Mouse (Mus musculus) embryo, embryonic 9.5 days (tissue): ENCODE results near the gene Tfap4.
A peak's percentile ranks its signal among the peaks of the same experiment; 100 is the strongest.
"Not testable (repeated sequence)": the region's sequence is repeated elsewhere in the genome, so short reads cannot be mapped to it uniquely, and the experiment has no call there.

Source experiments
- DNase-seq: peaks from one replicate; pipeline ENCODE4 v3.0.0-alpha.2; 2017; ENCODE audit errors: extremely low spot score

Gene Tfap4

DNA sequence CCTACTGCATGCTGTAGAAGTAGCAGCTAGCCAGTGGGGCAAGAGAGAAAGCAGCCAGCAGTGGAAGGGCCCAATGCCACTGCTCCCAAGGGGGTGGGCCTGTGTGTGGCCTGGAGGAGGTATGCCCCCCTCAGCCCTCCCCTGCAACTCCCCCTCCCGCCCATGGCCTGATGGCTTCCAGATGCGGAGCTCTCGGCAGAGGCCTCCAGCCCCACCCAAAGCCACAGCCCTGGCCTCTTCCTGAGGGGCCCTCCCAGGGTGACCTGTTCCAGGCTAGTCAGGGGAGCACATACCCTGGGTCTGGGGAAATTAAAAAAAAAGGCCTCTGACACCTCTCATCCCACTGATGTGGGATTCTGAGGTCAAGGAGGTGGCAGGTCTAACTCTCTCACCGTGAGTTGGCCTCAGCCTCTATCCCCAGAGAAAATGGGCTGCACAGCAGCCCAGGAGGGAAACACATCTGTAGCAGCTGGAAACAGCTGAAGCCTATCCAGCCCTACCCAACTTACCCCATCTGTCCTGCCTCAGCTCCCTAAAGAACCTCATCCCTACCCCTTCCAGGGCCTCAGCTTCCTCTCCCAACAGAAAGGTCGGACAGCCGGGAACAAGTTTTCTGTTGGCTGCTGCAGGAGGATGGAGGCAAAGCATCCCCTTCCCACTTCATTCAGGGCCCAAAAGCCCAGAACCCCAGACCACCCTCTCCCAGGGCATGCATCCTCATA, 6.7 kb downstream of the Tfap4 start:
- DNase-seq: peak; percentile 68

DNA sequence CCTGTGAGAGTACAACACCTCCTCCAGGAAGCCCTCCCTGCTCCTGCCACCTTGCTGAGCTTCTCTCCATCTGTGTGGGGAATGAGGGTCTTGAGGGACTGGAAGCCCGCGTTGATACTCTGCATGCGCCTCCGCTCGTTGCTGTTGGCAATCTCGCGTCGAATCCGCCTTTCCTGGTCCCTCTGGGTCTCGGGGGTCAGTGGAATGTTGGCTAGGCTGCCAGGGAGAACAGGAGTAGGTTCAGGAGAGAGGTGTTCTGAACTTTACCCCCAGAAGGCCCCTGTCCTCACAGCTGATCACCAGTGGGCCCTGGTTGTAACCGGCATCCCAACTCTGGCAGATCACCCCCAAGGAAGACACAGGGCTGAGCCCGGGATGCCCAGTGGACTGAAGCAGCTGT, 7.8 kb downstream of the Tfap4 start:
- DNase-seq: no peak

DNA sequence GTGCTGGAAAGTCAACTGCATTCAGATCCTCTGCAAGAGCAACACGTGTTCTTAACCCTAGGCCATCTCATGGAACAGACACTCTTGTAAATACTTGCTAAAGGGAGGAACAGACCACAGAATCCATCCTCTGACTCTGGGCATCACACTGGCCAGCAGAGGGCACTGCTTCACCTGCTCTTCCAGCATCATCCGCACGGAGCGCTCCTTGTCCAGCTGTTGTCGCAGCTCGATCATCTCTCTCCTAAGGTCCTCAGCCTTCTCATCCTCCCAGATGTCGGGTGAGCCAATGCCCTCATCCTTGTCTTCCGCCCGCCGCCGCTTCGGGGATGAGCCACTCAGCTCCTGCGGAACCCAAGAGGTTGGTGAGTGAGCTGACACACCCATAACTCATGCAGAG, 8.6 kb downstream of the Tfap4 start:
- DNase-seq: peak; percentile 48

DNA sequence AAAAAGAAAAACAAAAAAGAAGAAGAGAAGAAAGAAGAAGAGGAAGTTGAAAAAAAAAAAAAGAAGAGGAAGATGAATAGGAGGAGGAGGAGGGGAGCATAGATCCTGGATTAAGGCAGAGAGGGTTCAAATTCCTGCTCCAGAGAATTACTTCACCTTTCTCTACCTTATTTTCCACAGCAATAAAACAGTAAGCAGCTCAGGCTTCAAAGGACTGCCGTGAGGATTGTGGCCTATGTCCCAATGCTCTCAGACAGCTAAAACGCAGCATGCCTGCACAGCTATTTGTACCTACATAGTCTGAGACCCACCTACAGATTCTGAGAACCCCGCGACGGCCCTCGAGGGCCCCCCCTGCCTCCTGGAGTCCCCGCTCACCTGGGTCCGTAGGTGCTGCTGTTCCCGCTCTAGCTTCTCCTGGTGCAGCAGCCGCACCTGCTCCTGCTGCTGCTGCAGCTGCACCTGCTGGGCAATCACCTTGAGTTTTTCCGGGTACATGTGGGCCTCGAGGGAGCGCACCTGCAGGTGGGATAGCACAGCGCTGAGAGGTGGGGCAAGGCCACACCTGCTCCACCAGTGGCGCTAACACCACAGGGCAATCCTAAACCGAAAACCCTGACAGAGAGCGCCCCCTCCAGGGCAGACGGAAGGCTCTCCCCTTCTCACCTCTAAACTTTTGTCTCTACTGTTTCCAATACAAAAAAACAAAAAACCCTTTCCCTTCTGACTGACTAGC, 10.5 kb downstream of the Tfap4 start:
- no peak for DNase-seq

DNA sequence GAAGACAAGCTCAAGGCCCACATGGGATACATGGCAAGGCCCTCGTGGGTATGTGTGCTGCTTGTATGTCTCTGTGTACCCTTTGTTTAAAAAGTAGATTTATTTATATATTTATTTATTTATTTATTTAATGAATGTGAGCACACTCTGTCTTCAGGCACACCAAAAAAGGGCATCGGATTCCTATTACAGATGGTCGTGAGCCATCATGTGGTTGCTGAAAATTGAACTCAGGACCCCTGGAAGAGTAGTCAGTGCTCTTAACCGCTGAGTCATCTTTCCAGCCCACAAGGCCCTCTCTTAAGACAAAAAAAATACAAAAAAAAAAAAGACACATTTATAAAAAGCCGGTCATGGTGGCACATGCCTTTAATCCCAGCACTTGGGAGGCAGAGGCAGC, 12.0 kb downstream of the Tfap4 start:
- no peak for DNase-seq

DNA sequence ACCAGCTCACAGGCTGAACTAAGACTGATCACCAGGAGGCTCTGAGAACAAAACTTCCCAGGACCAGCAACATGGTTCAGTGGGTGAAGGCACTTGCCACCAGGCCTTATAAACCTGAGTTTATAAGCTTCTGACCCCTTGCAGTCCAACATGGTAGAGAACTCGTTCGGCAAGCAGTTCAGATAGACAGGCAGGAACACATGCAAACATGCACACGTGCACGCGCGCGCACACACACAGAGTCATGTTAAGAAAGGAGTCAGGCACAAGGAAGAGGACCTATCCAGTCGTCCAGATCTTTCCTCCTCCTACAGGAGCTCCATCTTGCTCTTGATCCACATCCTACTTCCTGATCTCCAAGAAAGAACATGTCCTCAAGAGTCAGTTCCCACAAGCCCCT, 12.8 kb downstream of the Tfap4 start:
- DNase-seq: no peak

DNA sequence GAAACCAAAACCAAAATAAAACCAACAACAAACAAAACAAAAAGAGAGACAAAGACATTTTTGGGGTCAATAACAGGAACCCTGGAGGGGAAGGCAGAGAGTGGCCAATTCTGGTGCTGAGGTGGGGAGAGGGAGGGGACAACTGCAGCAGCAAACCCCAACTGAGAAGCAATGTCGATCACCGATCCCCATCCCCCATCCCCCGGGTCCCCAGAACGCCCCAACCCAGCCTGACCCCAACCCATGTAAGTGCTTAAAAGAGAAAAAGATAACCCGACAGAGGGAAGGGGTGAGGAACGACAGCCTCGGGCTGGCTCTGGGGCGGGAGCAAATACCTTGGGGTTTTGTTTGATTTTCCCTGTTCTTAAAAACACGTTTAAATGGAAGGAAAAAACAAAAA, 14.8 kb downstream of the Tfap4 start:
- DNase-seq: no peak

DNA sequence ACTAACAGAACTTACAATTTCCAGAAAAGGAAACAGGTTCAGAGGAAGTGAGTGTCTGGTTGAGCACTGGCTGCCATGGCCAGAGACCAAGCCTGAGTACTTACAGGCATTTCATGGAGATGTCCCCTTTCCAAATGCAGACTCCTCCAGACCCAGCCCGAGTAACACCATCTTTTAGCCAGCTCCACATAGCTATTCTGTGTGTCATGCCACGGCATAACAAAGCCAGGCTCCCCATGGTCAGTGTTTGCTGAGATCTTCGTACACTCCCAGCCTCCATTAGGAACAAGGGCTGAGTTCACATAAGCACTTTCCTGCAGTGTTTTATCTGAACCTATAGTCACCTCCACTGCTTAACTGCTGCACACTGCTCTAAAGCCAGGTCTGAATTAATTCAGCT, 16.4 kb downstream of the Tfap4 start:
- no peak for DNase-seq

DNA sequence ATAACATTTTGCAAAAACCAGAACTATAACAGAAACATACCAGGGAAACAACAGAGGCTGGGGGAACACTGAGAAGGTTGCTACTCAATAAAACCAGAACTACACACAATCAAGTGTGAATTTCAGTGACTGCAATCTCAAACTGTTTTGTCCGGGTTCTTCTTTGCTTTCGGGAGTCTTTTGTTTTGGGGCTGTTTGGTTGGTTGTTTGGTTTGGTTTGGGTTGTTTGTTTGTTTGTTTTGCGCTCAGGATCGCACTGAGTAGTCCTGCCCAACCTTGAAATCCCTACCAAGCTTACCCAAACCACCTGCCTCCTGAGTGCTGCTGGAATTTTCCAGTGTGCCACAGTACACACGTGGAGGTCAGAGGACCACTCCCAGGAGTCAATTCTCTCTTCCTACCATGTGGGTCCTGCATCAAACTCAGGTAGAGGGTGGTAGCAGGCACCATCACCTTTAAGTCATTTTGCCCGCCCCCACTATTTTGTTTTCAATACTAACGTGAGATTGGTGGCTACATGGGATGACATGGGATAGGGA, 17.3 kb downstream of the Tfap4 start:
- DNase-seq: no peak

DNA sequence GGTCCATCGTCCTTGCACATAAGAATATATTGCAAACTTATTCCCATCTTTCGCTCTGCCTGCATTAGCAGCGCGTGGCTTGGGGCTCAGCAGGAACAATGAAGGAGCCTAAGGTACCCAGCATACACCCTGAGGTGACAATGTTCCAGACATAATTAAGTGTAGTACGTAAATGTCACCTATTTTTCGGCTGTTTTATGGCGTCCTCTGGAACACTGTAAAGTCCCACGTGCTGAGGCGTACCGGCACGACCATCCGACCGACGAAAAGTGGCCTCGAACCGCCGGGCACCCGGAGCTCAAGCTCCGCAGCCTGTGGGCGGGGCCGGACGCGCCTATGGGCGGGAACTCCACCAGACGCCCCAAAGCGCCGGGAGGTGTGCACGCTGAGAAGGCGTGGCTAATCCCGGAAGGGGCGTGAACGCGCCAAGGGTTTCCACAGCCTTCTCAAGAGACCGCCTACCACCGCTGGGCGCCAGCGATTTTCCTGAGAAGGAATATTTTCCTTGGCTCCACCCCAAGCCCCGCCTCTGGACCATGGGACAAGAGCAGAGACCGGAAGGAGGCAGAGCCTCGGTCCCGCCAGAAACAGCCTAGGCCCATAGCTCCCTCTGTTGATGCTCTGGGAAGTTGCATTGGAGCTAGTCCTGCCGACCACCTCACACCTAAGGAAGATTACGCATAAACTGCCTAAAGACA, 18.0 kb downstream of the Tfap4 start, which contains the start of gene Srl:
Gene Srl, minus strand, starts transcription at position 316 of the 698 bp plus-strand sequence.
- DNase-seq: peak; percentile 99

DNA sequence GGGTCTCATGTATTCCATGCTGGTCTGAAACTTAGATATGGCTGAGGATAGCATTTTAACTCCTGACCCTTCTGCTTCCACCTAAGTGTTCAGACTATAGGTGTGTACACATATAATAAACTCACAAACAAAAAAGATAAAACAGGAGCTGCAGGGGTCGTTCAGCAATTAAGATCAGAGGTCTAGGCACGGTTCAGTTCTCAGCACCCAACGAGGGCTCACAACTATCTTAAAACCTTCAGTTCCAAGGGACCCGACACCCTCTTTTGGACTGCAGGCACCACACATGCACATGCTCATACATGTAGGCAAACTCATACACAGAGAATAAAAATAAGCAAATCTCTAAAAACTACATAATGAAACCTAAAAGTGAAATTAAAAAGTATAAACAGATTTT, 18.6 kb downstream of the Tfap4 start:
- no peak for DNase-seq

DNA sequence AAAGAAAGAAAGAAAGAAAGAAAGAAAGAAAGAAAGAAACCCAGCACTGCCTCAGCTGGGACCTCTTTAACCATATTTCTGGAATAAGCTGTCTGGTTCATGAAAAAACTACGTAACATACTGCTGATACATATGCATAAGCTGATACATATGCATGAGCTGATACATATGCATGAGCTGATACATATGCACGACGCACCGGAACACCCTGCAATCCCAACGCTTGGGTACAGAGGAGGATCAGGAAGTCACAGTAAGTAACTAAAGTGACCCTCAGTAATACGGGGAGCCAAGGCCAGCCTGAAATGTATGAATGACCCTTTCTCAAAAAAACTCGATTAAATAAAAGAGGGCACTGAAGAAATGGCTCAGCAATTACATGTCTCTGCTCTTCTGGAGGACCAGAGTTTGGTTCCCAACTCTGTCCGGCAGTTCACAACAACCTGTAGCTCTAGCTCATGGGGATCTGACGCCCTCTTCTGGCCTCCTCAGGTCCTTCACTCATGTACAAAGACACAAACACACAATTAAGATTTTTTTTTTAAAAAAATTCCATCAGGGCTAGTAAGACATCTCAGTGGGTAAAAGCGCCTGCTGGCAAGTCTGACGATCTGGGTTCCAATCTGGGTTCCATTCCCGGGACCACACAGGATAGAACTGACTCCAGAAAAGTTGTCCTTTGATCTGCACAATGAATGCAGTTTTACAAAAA, 19.4 kb downstream of the Tfap4 start:
- DNase-seq: no peak

DNA sequence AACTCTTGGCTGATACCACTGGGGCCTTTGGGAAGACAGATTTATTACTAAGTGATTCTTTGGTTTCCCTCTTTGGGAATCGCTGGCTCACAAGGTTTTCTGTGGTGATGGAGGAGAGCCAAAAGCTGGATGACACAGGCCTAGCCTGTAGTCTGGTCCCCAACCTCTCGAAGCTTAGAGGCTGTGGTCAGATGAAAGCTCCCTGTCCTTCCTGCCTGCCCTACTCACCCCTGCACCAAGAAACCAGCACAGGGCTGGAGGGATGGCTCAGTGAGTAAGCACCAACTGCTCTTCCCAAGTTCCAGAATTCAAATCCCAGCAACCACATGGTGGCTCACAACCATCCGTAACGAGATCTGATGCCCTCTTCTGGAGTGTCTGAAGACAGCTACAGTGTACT, 20.1 kb downstream of the Tfap4 start:
- DNase-seq: no peak

DNA sequence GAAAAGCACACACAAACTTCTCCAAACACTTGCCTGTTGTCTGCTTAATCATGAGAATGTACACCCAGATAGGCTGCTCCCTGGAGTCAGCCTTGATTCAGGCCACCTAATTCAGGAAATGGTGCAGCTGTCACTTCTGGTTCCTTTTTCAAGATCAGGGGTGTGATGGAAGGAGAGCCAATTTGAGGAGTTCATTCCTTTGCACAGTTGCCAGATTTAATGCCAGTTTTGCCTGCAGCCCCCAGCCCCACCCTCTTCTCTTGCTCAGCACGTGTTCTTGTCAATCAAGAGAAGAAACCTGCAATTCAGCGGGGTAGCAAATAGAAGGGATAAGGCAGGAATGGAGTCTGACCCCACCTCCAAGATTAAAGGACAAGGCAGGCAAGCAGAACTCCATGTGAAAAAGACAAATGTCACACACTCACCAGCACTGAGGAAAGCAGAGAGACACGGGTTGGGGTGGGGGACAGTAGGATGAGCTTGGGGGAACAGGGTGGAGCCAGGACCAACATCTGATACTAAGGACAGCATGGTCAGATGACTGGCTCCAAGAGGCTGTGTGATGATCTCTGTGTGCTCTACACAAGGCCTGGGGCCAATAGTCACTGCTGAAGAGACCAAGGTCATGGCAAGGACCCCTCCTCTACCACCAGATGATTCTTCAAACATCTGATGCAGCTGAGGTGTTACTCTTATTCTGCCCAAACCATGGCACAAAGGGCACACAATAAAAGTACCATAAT, 21.9 kb downstream of the Tfap4 start:
- DNase-seq: no peak

DNA sequence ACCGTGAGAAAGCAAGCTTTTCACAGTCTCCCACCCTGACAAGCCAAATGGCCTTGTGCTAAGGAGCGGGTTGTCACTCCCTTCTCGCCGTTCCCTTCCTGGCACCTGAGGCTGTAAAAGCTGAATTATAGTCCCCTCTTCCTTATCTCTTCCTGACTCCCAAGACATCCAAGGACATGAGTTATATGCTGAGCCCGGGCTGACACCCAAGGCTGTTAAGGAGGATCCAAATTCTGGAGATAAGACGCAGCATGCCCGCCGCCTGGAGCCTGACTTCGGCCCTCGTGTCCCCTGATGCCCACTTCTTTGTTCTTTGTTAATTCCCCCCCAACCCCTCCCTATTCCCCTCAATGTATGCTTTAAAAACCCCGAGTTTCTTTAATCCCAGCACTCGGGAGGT, 32.3 kb downstream of the Tfap4 start:
- DNase-seq: not testable (repeated sequence)

DNA sequence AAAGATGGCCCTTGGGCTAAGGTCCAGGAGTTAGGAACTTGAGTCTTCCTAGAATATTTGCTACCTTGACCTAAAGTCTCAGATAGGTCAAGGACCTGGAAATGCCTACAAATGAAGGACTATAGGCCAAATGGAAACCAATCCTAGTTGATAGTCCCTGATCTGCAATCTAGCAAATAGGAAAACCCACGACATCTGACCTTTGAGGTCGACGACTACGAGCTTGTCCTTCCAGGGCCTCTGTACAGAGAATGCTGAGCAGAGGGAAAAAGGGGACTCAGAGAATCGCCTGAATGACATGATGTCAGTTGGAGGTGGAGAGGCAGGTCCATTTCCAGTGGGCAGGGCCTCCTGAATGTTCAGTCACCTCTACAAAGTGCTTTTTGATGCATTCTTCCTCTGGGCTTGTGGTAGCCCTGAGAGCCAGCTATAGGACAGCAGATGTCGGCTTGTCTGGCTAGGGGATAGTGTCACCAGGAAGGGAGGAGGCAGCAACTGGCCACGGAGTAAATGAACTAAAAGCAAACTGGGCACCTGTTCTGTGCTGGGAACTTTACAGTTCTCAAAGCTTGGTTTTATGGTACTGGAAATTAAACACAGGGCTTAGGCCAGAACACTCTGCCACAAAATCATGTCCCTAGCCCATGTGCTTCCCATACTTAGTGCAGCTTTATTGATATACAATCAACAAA, 36.2 kb downstream of the Tfap4 start:
- DNase-seq: no peak

DNA sequence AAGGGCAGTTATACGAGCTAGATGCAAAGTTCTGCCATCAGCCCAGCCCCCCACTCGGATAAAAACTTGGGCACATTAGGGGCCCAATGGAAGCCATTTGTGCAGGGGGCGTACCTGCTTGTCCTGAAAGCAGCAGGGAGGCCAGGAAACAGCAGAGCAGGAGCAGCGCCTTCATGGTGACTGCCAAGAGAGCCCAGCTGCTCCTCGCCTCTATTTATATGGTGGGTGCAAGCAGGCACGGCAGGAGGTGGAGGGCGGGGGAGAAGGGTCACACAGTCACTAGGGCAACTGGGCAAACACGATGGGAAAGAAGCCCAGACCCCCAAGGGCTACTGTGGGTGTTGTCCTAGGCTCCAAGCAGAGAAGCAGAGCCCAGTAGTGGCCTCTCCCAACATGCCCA, 36.8 kb downstream of the Tfap4 start:
- DNase-seq: no peak

DNA sequence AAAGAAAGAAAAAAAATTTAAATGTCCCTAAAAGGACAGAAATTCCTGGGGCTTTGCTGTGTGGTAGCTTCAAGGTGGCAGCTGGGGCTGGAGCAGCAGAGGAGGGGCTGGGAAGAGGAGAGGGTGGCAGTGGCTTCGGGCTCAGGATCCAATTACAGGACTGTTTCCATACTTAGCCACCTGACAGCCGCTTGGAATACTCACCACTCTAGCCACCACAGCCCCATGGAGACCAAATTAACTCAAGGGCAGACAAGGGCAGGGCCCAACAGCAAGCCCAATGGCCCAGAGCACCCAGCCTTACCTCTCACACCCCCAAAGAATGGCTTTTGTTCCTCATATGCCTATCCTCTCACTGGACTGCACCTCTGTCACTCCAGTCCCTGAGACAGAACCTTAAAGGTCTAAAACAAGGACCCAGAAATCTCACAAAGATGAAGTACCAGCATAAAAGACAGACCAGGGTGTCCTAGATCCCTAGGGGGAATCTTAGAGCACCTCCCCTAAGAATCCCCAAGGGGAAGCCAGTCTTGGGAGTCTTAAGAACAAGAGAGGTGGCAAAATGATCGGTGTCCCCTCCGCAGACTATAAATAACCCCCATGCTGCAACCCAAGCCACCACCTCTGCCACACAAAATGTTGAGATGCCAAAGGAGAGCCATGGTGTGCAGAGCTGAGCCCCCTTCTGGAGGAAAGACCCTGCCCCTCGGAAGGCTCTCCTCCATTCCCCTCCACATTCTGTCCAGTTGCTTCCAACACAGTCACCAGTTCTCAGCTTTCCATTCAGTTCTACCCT, 37.7 kb downstream of the Tfap4 start:
- DNase-seq: no peak

DNA sequence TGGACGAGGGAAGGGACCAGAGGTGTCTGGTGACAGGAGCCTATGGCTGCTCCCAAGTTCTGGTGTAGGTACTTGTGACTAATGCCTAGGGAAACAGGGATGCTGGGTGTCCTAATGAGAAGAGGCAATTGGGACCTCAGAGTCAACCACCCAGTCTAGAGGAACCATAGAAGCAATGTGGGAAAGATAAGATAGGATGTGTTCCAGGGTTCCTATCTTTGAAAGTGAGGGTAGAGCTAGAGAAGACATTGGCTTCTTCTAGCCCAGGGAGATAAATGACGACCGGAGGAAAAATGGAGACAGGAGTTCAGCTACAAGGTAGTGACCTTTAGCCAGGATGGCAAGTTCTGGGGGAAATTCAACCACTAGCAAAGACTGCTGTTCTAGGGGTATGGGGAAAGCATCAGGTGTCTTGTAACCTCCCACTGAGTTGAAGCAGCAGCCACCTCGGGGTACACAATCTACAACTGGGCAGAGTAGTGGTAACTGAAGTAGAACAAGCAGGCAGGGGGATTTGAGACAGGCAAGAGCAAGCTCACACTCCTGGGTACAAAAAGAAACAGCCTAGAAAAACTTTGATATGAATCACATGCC, 38.5 kb downstream of the Tfap4 start:
- no peak for DNase-seq
